Mouse (Mus musculus) layer of hippocampus, adult 11-12 months (tissue): ENCODE data around the gene Tatdn2.
A peak's percentile ranks its signal among the peaks of the same experiment; 100 is the strongest.

Experiments
- DNase-seq: peaks from one replicate; pipeline ENCODE4 v3.0.0; 2022; ENCODE audit warnings: low spot score

The Tatdn2 gene

DNA sequence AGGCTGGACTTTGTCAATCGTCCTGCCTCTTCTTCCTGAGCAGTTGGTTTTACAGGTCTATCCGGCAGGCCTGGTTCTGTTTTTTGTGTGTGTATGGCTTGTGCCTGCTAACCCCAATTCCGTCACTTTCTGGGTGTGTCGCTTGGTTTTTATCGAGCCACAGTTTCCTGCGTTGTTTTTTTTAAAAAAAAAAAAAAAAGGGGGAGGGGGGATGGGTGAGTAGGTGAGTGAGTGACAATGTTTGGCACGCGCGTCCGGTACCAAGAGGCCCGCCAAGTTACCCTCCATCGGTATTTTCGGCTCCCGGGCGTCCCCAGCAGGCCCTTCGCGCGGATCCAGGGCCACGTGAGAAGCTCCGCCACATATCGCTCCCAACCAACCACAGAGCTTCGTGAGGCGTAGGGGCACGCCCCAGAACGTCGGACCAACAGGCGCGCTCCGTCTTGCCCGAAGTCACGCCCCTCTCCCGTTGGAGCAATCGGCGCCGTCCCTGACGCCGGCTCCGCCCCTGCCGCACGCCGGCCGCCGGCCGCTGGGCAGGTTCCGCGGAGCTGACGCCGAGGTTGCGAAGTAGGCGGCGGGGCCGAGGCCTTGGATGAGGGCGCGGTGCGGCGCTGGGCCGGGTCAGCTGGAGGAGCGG is at the start of gene Tatdn2:
TSS of gene Tatdn2 (plus strand) at position 469 of the 640 bp plus-strand sequence.
- peak; percentile 96 for DNase-seq

DNA sequence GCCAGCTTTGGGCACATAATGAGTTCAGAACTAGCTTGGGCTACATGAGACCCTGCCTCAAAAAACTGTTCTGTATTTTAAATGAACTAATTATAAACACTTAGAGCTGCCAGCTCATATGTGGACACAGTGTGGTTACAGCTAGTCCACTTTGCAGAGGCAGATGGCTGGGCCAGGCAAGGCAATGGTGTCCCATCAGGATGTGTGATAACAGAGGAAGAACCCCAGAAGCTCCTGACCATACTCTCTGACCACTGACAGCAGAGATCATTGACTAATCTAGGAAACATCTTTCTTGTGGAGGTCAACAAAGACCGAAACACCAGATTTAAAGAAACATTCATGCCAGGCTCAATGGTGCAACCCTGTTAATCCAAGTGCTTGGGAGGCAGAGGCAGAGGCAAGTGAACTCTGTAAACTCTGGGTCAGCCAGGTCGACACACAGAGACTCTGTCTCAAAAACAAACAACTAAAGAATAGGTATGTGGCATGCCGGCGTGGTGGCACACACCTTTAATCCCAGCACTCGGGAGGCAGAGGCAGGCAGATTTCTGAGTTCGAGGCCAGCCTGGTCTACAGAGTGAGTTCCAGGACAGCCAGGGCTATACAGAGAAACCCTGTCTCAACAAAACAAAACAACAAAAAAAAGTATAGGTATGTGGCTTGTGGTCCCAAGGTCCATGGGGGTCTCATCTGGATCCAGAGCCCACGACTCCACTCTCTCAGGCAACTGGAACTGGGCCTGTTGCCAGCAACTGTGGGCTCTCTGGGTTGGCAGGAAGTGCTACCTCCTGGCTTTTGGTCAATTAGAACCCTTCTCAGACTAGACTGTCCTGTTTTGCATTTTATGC is 47.3 kb upstream of the Tatdn2 start:
- DNase-seq, result no peak

DNA sequence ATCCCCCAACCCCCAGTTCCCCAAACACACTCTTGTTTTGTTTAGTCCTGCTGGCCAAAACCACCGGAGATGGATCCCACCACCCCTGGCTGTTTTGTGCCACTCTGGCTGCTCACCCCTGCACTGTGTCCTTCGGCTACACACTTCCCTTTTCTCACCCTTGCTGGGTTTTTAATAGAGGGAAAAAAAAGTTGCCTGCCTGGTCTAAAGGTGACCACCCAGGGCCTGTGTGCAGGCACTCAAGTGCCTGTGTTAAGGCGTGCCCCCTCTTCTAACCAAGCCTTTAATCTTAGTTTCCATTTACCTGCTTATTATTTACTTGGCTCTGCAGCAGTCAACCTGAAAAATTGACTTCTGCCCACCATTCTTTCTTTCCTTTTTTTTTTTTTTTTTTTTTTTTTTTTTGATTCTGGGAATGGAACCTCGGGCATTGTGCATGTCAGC is 46.6 kb upstream of the Tatdn2 start:
- no peak for DNase-seq

DNA sequence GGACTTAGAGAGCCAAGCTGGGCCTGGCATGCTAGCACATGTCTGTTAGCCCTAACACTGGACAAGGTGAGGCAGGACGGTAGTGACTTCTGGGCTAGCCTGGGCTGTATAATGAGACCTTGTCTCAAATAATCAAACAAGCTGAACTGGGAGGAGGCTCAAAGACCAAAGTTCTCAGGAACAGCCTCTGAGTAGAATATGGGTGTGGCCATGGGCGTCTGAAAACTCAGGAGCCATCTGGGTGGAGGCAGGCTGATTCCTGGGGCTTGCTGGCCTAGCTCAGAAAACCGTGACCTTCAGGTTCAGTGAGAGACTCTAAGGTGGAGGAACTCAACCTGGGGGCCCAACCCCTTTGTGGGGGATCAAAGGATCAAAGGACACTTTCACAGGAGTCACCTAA is 45.2 kb upstream of the Tatdn2 start:
- DNase-seq, result no peak

DNA sequence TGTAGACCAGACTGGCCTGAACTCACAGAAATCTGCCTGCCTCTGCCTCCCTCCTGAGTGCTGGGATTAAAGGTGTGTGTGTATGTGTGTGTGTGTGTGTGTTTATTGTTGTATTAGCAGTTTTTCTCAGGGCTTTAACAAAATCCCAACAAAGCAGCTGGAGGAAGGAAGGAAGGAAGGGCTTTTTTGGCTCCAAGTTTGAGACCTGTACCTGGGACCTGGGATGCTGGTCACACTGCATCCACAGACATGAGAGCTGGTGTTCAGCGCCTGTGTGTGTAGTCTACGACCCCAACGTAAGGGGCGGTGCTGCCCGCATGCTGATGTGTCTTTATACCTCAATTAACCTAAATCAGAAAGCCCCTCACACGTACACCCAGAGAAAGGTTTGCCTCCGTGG is 43.3 kb upstream of the Tatdn2 start:
- DNase-seq, result no peak

DNA sequence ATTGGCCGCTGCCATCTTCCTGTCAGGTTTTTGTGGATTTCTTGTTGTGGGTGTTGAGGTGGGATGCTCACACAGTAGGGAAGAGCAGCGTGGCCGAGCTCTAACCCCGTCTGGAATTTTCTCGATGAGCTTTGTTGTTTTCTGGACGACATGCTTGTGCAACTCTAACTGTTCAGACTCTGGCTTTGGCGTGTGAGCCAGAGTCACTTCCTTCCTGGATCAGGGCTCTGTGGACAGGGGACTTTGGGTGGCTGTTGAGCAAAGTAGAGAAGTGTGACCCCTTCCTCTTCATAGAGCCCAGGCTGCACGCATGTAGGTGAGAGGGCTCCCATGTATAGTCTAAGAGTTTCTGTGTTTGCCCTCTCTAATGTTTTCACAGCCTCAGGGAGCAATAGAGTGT is 42.7 kb upstream of the Tatdn2 start:
- DNase-seq, result no peak

DNA sequence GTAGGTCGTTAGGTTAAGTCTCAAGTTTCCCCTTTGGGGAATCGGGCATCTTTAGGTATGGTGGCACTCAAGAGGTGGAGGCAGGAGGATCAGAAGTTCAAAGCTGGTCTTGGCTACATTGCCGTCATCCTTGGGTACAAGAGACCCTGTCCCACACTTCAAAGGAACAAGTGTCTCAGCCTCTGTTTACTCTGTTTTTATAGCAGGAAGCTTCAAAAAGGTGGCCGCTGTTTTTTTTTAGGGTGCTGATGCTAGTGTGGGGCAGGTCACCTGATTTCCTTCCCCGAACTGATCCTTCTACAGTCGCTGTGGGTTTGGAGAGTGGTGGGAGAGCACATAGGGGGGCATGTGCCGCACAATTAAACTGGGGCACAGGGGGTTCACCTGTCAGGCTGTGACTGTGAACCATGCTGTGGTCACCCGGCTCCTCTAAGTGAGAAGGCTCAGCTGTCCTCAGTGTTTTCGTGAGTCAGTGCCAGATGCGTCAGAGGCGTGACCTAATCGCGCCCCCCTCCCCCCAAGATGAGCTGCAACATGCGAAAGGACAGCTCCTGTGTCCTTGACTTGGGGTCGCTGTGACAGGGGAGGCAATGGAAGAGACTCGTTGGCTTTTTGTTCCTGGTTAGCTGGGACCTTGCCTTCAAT is 42.0 kb upstream of the Tatdn2 start:
- no peak for DNase-seq

DNA sequence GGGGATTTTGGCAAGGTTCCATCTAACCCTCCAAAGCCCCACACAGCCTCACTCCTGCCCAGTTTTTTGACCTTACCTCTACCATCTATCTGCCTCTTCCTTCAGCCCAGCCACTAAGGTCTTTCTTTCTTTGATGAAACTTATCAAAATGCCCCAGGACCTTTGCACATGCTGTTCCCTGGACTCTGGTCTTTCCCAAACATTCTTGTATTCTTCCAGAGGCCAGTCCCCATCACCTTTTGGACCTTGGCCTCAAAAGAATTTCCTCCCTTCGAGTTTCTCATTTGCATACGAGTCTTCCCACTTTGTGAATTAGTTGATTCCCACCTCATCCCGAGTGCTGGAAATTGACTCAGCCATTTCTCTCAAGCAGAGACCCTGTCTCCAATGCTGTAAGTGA is 41.4 kb upstream of the Tatdn2 start:
- DNase-seq, result no peak

DNA sequence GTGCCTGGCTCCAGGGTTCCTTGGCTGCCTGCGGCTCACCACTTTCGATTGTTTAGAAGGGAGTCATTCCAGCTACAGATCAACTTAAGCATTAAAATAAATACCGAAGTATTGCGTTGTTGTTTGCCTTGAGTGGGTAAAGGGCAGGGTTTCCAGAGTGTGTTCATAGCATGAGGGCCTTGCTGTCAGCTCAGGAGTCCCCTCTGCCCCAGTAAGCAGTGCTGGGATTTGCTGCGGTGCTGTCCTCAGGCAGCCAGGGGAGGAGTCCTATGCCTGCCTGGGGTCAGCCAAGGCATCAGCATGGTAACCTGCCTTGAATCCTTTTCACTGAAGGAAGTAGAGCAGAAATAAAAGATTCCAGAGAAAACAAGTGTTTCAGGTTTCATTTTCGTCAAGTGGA is 40.0 kb upstream of the Tatdn2 start:
- no peak for DNase-seq

DNA sequence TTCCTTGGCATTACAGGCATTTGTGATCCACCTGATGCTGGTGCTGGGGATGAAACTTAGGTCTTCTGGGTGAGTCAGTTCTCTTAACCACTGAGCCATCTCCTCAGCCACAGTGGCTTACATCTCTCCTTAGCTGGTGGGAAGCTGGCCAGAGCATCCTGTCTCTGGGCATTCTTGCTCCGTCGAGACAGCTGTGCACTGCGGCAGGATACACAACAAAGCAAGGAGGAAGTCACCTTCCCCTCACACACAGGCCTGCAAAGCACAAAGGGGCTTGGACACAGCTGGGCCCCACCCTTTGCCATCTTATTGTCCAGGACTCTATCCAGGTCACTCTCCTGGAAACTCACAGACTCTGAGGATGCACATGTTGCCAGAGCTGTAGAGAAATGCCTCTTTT is 38.6 kb upstream of the Tatdn2 start:
- no peak for DNase-seq

DNA sequence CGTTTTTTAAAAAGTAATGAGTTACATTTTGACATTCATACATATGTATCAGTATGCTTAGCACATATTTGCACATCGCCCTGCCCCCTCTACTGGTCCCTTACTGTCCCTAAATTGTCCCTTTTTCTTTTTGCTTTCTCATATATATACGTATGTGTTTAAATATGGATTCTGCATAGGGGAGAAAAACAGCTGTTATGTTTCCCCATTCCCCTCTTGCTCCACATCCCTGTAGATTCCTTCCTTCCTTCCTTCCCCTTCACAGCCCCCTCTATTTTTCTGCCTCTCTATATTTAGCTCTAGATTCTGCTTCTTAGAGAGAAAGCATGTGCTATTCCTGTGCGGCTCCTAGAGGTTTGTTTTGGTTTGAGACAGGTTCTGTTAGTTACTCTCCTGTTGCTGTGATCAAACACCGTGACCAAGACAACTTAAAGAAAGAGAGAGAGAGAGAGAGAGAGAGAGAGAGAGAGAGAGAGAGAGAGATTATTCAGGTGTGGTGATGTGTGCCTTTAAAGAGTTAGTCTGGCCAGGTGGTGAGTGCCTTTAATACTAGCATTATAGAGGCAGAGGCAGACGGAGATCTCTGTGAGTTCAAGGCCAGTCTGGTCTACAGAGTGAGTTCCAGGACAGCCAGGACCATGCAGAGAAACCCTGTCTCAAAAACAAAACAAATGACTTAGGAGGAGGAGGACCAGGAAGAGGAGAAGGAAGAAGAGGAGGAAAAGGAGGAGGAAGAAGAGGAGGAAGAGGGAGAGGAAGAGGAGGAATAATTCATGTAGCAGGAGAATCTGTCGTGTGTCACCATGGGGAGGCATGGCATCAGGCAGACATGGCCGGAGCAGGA is 37.0 kb upstream of the Tatdn2 start:
- no peak for DNase-seq

DNA sequence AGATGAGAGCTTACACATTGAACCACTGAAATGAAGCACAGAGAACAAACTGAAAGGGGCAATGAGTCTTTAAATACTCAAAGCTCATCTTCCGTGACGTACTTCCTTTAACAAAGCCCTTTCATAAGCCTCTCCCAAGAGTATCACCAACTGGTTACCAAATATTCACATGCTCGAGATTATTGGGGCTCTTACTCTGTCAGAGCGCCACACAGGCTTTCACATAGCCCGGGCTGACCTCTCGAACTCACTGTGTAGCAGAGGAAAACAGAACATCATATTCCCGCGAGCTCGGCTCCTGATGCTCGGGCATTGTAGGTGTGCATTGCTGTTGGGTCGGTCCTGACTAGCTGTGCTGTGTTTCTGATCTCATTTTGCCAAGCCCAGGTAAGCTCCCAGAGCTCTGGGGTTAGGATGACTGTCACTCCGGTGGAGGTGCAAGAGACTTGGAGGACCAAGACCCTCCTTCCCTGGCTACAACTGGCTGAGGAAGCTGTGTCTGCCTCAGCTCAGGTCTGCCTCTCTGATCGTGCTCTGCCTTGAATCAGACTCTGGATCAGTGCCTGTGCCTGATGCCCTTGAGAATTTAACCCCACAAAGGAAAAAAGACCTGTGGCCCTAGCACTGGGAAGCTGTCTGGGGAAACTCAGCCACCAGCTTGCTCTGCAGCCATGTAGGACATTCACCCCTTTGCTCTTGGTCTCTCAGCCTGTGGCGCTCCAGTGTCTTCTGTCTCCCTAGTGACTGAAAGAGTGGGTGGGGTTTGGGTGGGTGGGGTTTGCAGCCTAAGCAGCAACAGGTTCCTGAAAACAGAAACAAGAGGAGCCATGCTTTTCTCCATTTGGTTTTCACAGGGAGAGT is 36.1 kb upstream of the Tatdn2 start:
- DNase-seq, result no peak

DNA sequence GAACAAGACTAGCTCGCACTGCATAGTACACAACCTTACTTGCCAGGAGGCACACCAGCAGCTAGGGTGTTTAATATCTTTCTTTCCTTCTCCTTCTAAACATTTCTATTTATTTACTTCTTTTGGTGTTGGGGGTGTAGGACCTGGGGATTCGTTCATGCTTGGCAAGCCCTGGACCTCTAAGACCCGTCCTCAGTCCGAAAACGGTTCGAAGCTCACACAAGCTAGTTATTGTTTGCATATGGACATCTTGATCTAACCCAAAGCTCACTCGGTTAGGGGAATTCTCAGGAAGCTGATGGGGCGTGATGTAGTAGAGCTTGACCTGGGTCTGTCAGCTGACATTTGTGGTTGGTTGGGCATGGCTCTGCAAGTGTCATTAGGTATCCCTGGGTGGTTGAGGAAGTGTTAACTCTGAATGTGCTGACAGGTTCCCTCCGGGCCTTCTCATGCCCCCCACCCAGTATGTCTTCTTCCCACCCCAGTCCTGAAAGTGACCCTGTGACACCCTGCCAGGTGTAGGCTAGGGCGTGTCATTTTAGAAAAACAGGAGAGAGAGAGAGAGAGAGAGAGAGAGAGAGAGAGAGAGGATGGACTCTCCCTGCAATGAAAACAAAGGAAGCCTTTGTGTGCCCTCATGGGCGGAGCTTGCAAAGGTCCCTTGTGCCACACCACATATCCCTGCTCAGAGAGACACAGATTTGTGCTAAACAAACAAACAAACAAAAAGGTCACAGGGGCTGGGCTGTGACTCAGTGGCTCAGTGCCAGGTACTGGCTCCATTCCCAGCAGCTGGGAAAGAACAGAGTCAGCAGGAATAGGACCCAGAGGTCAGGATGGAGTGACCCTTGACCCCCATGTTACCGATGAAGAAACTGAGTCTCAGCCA is 35.3 kb upstream of the Tatdn2 start:
- peak; percentile 65 for DNase-seq

DNA sequence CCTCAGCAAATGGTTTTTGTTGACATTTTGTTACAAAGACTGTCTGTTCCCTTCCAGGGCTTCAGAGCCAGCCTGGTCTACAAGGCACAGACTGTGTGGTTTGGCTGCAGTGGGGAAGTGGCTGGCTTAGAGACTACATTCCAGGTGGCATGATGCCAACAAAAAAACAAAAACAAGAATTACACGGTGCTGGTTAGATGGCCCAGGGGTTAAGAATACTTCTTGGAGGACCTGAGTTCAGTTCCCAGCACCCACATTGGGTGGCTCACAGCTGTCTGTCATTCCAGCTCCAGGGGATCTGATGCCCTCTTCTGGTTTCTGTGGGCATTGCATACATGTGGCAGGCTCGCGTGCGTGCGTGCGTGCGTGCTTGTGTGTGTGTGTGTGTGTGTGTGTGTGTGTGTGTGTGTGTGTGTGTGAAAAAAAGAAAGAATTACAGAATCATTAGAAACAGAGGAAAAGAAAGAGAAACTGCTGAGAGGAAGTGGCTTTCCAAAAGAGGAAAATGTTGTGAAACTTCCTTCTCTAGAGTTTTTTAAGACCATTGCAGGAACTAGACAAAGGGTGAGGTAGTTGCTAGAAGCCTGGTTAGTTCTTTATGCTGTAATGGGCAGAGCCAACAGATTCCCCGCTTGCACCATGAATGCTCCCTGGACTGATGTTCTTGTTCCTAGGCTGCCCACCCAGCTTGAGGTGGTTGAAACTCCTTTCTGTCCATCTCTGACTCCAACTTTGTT is 33.7 kb upstream of the Tatdn2 start:
- no peak for DNase-seq

DNA sequence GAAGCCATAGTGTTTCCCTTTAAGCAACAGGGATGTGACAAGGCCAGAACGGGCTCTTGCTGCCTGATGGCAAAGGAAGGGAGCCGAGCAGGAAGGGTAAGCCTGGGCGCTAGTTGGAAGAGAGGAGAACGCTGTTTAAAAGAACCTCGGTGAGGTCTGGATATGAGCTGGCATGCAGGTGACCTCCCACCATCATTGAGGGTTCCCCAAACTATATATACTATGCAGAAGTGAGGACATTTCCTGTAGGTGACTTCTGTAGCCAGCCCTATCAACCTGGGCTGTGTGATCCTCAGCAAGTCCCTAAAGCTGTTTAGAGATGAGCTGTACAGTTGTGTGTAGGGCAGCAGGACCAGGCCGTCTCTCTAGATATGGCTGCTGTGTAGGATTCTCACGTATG is 32.5 kb upstream of the Tatdn2 start:
- DNase-seq, result no peak

DNA sequence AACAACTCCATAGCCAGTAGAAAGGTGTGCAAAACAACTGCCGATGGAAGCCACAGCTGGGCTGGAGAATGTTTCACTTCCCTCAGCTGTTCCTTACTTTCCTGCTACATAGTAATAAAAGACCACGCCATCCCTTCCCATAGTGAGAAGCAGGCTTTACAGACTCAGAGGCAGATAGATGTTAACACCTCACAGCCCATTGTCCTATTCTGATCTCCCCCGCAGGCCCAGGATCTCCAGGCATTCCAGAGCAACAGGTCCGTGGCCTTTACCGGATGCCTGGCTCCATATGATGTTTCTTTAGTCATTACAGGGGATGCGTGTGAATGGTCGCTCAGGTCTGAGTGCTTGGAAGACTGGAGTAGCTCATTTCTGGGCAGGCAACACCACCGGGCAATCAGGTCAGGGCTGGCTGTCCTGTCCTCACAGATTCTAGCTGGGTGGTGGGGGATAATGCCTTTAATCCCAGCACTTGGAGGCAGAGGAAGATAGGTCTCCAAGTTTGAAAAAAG is 29.2 kb upstream of the Tatdn2 start:
- DNase-seq, result no peak

DNA sequence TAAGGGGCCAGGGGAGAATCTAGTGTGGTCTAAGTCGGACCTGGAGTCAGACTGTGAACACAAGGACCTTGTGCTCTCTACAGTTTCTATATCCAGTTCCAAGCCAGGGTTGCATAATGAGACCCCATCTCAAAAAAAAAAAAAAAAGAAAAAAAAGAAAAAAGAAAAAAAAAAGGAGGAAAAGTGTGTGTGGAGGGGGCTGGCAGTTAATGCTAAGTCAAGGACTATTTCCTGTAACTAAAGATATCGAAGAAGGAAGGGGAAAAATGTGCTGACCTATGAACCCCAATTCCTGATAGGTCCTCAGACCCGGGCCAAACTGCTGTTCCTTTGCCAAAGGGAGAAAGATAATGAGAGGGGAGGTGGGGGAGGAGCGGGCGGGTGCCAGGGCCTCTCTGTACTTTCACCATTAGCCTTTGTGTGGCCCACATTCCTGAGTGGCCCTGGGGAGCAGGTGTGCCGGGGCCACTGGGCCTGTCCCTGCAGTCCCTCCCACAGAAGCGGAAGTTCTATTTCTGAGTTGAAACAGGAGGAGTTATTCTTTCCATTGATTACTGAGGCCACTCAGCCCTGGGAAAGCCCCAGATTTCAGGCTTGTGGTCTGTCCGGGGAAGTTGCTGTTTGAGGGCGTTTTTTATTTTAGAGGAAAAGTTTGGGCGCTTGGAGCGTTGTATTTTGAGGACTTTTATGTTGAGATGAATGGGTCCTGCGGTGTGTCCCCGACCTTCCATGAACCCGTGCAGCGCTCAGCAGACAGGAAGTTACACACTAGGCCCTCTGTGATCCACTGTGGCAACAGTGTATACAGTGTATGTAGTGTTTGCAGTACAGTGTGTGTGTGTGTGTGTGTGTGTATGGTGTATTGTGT is 28.3 kb upstream of the Tatdn2 start:
- no peak for DNase-seq

DNA sequence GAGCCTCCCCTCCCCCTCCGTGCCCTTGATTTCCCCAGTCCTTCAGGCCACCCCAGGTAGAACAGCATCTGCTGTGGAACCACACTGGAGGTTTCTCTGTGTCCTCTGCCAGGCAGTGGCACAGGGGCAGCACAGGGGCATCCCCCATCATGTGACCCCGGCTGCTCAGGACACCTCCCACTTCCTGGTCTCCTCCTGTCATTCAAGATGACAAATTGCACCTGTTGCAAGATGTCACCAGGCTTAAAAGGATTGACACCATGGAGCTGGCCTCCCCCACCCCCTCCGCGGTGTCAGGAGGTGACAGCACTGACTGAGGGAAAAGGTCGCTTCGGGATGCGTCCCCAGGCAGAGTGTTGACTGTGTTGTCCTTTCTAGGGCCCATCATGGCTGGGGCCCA is 27.0 kb upstream of the Tatdn2 start:
- no peak for DNase-seq
